Mouse (Mus musculus): ENCODE measurements around the gene Mapk7.

DNA sequence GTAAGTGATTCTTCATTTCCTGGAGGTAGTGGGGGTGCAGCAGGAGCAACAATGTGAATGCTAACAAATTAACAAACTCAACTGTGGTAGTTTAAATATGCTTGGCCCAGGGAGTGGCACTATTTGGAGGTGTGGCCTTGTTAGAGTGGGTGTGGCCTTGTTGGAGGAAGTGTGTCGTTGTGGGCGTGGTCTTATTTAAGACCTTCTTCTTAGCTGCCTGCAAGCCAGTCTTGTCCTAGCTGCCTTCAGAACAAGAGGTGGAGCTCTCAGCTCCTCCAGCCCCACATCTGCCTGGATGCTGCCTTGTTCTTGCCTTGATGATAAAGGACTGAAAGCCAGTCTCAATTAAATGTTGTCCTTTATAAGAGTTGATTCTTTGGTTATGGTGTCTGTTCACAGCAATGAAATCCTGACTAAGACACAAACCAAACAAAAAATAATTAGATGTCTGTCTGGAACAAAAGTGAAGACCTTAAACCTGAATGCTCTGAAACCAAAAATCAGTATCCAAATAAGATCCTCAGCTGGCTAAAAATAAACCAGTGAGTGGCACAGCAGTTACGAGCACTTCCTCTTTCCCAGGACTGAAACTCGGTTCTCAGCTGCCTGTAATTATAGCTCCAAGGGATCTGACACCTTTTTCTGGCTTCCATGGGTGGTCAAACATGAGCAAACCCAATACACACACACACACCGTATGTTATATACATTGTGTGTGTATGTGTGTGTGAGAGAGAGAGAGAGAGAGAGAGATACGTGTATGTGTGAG lies 4.7 kb upstream of the Mapk7 start:
- no peak for TF ChIP-seq CTCF (IDR thresholded peaks at IDR 0.05)
- no peak for TF ChIP-seq EP300 (IDR thresholded peaks at IDR 0.05)
